Mouse (Mus musculus) kidney, adult 9 months (tissue): ENCODE results near the gene Gm11938.
"Not testable (repeated sequence)": the region's sequence is repeated elsewhere in the genome, so short reads cannot be mapped to it uniquely, and the experiment has no call there.

Experiments
- DNase-seq: peaks from one replicate; pipeline ENCODE4 v3.0.0; 2022

Gm11938 gene

GRCm38 (mm10) chr11:99603208-99603607 lies at the start of gene Gm11938:
TSS of gene Gm11938 (minus strand) at chr11:99603308.
- not testable (repeated sequence) for DNase-seq

GRCm38 (mm10) chr11:99650136-99650535 lies 47.0 kb upstream of the Gm11938 start, which contains the start of gene Gm11555:
TSS of gene Gm11555 (minus strand) at chr11:99650236.
- no peak for DNase-seq

- no peak for DNase-seq
Measured at GRCm38 (mm10) chr11:99646444-99646843, 43.3 kb upstream of the Gm11938 start.

- DNase-seq: no peak
Measured at GRCm38 (mm10) chr11:99644351-99644750, 41.2 kb upstream of the Gm11938 start.

- DNase-seq: not testable (repeated sequence)
Measured at GRCm38 (mm10) chr11:99643635-99644139, 40.6 kb upstream of the Gm11938 start, which contains the start of gene Krtap4-7. TSS of gene Krtap4-7 (minus strand) at chr11:99644089.

GRCm38 (mm10) chr11:99640926-99641325 lies 37.8 kb upstream of the Gm11938 start:
- no peak for DNase-seq

GRCm38 (mm10) chr11:99637086-99637485 lies 34.0 kb upstream of the Gm11938 start:
- DNase-seq: no peak

GRCm38 (mm10) chr11:99634653-99635134 lies 31.6 kb upstream of the Gm11938 start, which contains the start of gene Krtap4-2:
TSS of gene Krtap4-2 (minus strand) at chr11:99635084.
- no peak for DNase-seq

GRCm38 (mm10) chr11:99633293-99633692 lies 30.2 kb upstream of the Gm11938 start:
- DNase-seq: no peak

- DNase-seq: no peak
Measured at GRCm38 (mm10) chr11:99630890-99631289, 27.8 kb upstream of the Gm11938 start.

GRCm38 (mm10) chr11:99628138-99628537 lies 25.0 kb upstream of the Gm11938 start, which contains the start of gene Krtap4-1:
TSS of gene Krtap4-1 (minus strand) at chr11:99628238.
- DNase-seq: no peak

GRCm38 (mm10) chr11:99620335-99620734 lies 17.2 kb upstream of the Gm11938 start, which contains the start of gene Gm11562:
TSS of gene Gm11562 (minus strand) at chr11:99620435.
- no peak for DNase-seq

- no peak for DNase-seq
Measured at GRCm38 (mm10) chr11:99614796-99615363, 11.8 kb upstream of the Gm11938 start, which contains the start of gene Krtap2-4. TSS of gene Krtap2-4 (minus strand) at chr11:99614846.

GRCm38 (mm10) chr11:99610089-99610488 lies 7.0 kb upstream of the Gm11938 start, which contains the start of gene Gm11937:
TSS of gene Gm11937 (minus strand) at chr11:99610189.
- not testable (repeated sequence) for DNase-seq

GRCm38 (mm10) chr11:99609126-99609525 lies 6.0 kb upstream of the Gm11938 start:
- no peak for DNase-seq

- DNase-seq: not testable (repeated sequence)
Measured at GRCm38 (mm10) chr11:99597742-99598141, 5.4 kb downstream of the Gm11938 start, which contains the start of gene Krtap9-3. TSS of gene Krtap9-3 (minus strand) at chr11:99598105.

- no peak for DNase-seq
Measured at GRCm38 (mm10) chr11:99590981-99591380, 12.1 kb downstream of the Gm11938 start, which contains the start of gene Krtap1-3. TSS of gene Krtap1-3 (minus strand) at chr11:99591339.

- DNase-seq: no peak
Measured at GRCm38 (mm10) chr11:99585096-99585495, 18.0 kb downstream of the Gm11938 start.

- no peak for DNase-seq
Measured at GRCm38 (mm10) chr11:99583245-99583704, 19.8 kb downstream of the Gm11938 start, which contains the start of gene Krtap1-4. TSS of gene Krtap1-4 (minus strand) at chr11:99583654.

- DNase-seq: no peak
Measured at GRCm38 (mm10) chr11:99581564-99581963, 21.5 kb downstream of the Gm11938 start.

GRCm38 (mm10) chr11:99581051-99581450 lies 22.1 kb downstream of the Gm11938 start:
- no peak for DNase-seq

- DNase-seq: no peak
Measured at GRCm38 (mm10) chr11:99580636-99581035, 22.5 kb downstream of the Gm11938 start, which contains the start of gene Krtap1-5. TSS of gene Krtap1-5 (minus strand) at chr11:99581016.

- peak; percentile 61 for DNase-seq
Measured at GRCm38 (mm10) chr11:99574106-99574505, 29.0 kb downstream of the Gm11938 start.

GRCm38 (mm10) chr11:99573164-99573563 lies 29.9 kb downstream of the Gm11938 start:
- no peak for DNase-seq
